Mouse (Mus musculus) ES-Bruce4 (cell line): ENCODE data around the gene 2210011C24Rik.

ENCODE experiments used
- CTCF ChIP-seq: IDR thresholded peaks from one replicate; pipeline ENCODE4 v1.8.1; 2011; ENCODE audit warnings: low read depth, low read length
- EP300 ChIP-seq: IDR thresholded peaks from 2 replicates; pipeline ENCODE4 v1.6.1; 2011; ENCODE audit warnings: low read depth, low read length; ENCODE audit not compliant: insufficient read depth

GRCm38 (mm10) chr8:84029272-84029671 lies 17.3 kb upstream of the 2210011C24Rik start:
- TF ChIP-seq CTCF = no peak
- TF ChIP-seq EP300 = no peak
